ENCODE assay signal across 8 mouse cellular contexts in genomic region chr17:65770982-65771915, GRCm38 (mm10). TPM values are rescaled to one million over a fixed set of nuclear protein-coding genes. Genes with fewer than 3 reads are reported as not detected.
DNase-seq lines count a peak whose midpoint lies in the region; ATAC-seq and TF ChIP-seq lines count a peak whose summit lies in the region.

No protein-coding gene starts in this region.

- H3K36me3 ChIP-seq in forebrain, embryonic 14.5 days (ENCODE audit: control insufficient read depth, insufficient read depth, low read length) = no peaks in the 10 kb centered on the region
- H3K36me3 ChIP-seq in intestine, postnatal 0 days (ENCODE audit: control insufficient read depth, insufficient read depth) = no peaks in the 10 kb centered on the region
- H3K36me3 ChIP-seq in midbrain, embryonic 15.5 days (replicated peaks) = no peaks in the 10 kb centered on the region

- H3K4me1 ChIP-seq in forebrain, embryonic 14.5 days (ENCODE audit: control insufficient read depth, insufficient read depth, low read length) = peaks cover 18% of the 10 kb centered on the region
- 0 out of 2 replicates have a peak, but pooled peaks cover 2% of the 10 kb centered on the region for H3K4me1 ChIP-seq in intestine, postnatal 0 days (replicated peaks; ENCODE audit: control insufficient read depth, insufficient read depth, low read length)
- H3K4me1 ChIP-seq in midbrain, embryonic 15.5 days = peaks cover 51% of the 10 kb centered on the region

- peak; percentile 20 for DNase-seq in cerebellum, adult 9-10 months
- no peak for DNase-seq in cerebellum, adult 11-12 months
- peak; percentile 51 for DNase-seq in A20 (ENCODE audit: low read depth, low spot score)
- DNase-seq in forebrain, embryonic 14.5 days (ENCODE audit: low spot score) = peak; percentile 26
- DNase-seq in thymus, postnatal 14 days = no peak
- no peak for DNase-seq in urinary bladder, postnatal 10 days (ENCODE audit: low spot score)

- H3K9me3 ChIP-seq in forebrain, embryonic 14.5 days (replicated peaks; ENCODE audit: control insufficient read depth, low read length) = no peaks in the 10 kb centered on the region
- H3K9me3 ChIP-seq in intestine, postnatal 0 days (ENCODE audit: control insufficient read depth) = no peaks in the 10 kb centered on the region
- no peaks in the 10 kb centered on the region for H3K9me3 ChIP-seq in midbrain, embryonic 15.5 days

- no peaks in the 10 kb centered on the region for H3K27me3 ChIP-seq in forebrain, embryonic 14.5 days (replicated peaks; ENCODE audit: control insufficient read depth, insufficient read depth, low read length)
- H3K27me3 ChIP-seq in intestine, postnatal 0 days (replicated peaks; ENCODE audit: control insufficient read depth, insufficient read depth, low read length) = no peaks in the 10 kb centered on the region
- H3K27me3 ChIP-seq in midbrain, embryonic 15.5 days (replicated peaks) = 0 out of 2 replicates have a peak, but pooled peaks cover 4% of the 10 kb centered on the region

- peak; percentile 3; the same call in 1 of the 2 replicates for ATAC-seq in forebrain, embryonic 14.5 days
- no peak for ATAC-seq in intestine, postnatal 0 days
- ATAC-seq in midbrain, embryonic 15.5 days (replicated peaks) = no peak

- peak overlapping the region; percentile 73 for H3K4me3 ChIP-seq in forebrain, embryonic 14.5 days (ENCODE audit: low read depth, low read length)
- H3K4me3 ChIP-seq in intestine, postnatal 0 days (ENCODE audit: low read depth, low read length) = peak overlapping the region; percentile 68
- H3K4me3 ChIP-seq in midbrain, embryonic 15.5 days = peak overlapping the region; percentile 86

- peak overlapping the region; percentile 83 for H3K4me2 ChIP-seq in forebrain, embryonic 14.5 days (ENCODE audit: low read length)
- peak overlapping the region; percentile 98 for H3K4me2 ChIP-seq in intestine, postnatal 0 days (replicated peaks; ENCODE audit: low read depth)
- H3K4me2 ChIP-seq in midbrain, embryonic 15.5 days = peak overlapping the region; percentile 89

- 19% methylated on average over 17 of the region's 17 CpGs for WGBS in forebrain, embryonic 14.5 days
- WGBS in intestine, postnatal 0 days = 55% methylated on average over 17 of the region's 17 CpGs
- WGBS in midbrain, embryonic 15.5 days = 19% methylated on average over 17 of the region's 17 CpGs

- no peak overlapping the region for H3K27ac ChIP-seq in forebrain, embryonic 14.5 days (ENCODE audit: low read depth, low read length)
- H3K27ac ChIP-seq in intestine, postnatal 0 days (ENCODE audit: low read depth, low read length) = no peak overlapping the region
- peak overlapping the region; percentile 80 for H3K27ac ChIP-seq in midbrain, embryonic 15.5 days

- TF ChIP-seq CTCF in intestine, postnatal 0 days (IDR thresholded peaks at IDR 0.05; ENCODE audit: low read depth) = no peak

- peak overlapping the region; percentile 90 for H3K9ac ChIP-seq in forebrain, embryonic 14.5 days (ENCODE audit: low read length)
- no peak overlapping the region for H3K9ac ChIP-seq in intestine, postnatal 0 days (ENCODE audit: low read depth, low read length)
- peak overlapping the region; percentile 74 for H3K9ac ChIP-seq in midbrain, embryonic 15.5 days

RNA-seq across cellular contexts. Expression of gene Rab31, which starts 1.3 kb away (rescaled TPM):
- 88.8 and 92.6 TPM in 2 replicates for polyA plus RNA-seq in forebrain, embryonic 14.5 days (2014; fragmentation: Nextera tagmentation; extraction: Ambion mirVana)
- 28.0 and 30.5 TPM in 2 replicates for polyA plus RNA-seq in intestine, postnatal 0 days (2015; fragmentation: Nextera tagmentation; extraction: Ambion mirVana)
- 76.6 and 80.1 TPM in 2 replicates for polyA plus RNA-seq in midbrain, embryonic 15.5 days (2015; fragmentation: Nextera tagmentation; extraction: Ambion mirVana)

RNA-seq across cellular contexts. Expression of gene Ppp4r1, which starts 11.1 kb away (rescaled TPM):
- polyA plus RNA-seq in forebrain, embryonic 14.5 days (2014; fragmentation: Nextera tagmentation; extraction: Ambion mirVana) = 37.1 and 43.4 TPM in 2 replicates
- polyA plus RNA-seq in intestine, postnatal 0 days (2015; fragmentation: Nextera tagmentation; extraction: Ambion mirVana) = 28.7 and 30.0 TPM in 2 replicates
- polyA plus RNA-seq in midbrain, embryonic 15.5 days (2015; fragmentation: Nextera tagmentation; extraction: Ambion mirVana) = 45.1 and 49.2 TPM in 2 replicates

Comparison
In these comparisons a context has a peak if more than half of its experiments do, and no peak if none do; other contexts are left out.
1. DNase-seq: peak in cerebellum, adult 9-10 months (single experiment), A20 (single experiment) and forebrain, embryonic 14.5 days (single experiment); none in cerebellum, adult 11-12 months (single experiment), thymus, postnatal 14 days (single experiment) and urinary bladder, postnatal 10 days (single experiment).
2. Peak in every context shown above with its lines, with median percentiles within 50 percentile points of each other: H3K4me2 ChIP-seq and H3K4me3 ChIP-seq.